Mouse (Mus musculus): ENCODE results near the gene Pigv. TPM values are rescaled to one million over a fixed set of nuclear protein-coding genes. Genes with fewer than 3 reads are reported as not detected.
A peak's percentile ranks its signal among the peaks of the same experiment; 100 is the strongest.

Pigv gene
- total RNA-seq, 2 experiments from 2014 or later: 17.7 to 20.8 TPM

- DNase-seq: no peak
Measured at GRCm38 (mm10) chr4:133645680-133646079, 26.8 kb downstream of the Pigv start.

- DNase-seq: no peak
Measured at GRCm38 (mm10) chr4:133645195-133645594, 27.3 kb downstream of the Pigv start.

GRCm38 (mm10) chr4:133634043-133634410 lies 38.4 kb downstream of the Pigv start:
- no peak for DNase-seq

- DNase-seq: peak; percentile 93 to 95
Measured at GRCm38 (mm10) chr4:133633332-133634042, 39.0 kb downstream of the Pigv start.

- DNase-seq: peak; percentile 52 to 75
Measured at GRCm38 (mm10) chr4:133632483-133633327, 39.7 kb downstream of the Pigv start.

- no peak for DNase-seq
Measured at GRCm38 (mm10) chr4:133631769-133632411, 40.6 kb downstream of the Pigv start.

GRCm38 (mm10) chr4:133631071-133631768 lies 41.2 kb downstream of the Pigv start:
- peak in 1 of 2 experiments; percentile 47 for DNase-seq

GRCm38 (mm10) chr4:133630326-133630920 lies 42.0 kb downstream of the Pigv start:
- DNase-seq: no peak

- DNase-seq: no peak
Measured at GRCm38 (mm10) chr4:133629191-133629590, 43.3 kb downstream of the Pigv start.

GRCm38 (mm10) chr4:133628517-133628916 lies 43.9 kb downstream of the Pigv start:
- no peak for DNase-seq

- no peak for DNase-seq
Measured at GRCm38 (mm10) chr4:133627039-133627438, 45.4 kb downstream of the Pigv start.

GRCm38 (mm10) chr4:133626621-133627020 lies 45.8 kb downstream of the Pigv start:
- no peak for DNase-seq

GRCm38 (mm10) chr4:133626221-133626620 lies 46.2 kb downstream of the Pigv start:
- no peak for DNase-seq

- peak; percentile 51 to 73 for DNase-seq
Measured at GRCm38 (mm10) chr4:133625621-133626071, 46.8 kb downstream of the Pigv start.

GRCm38 (mm10) chr4:133624830-133625229 lies 47.6 kb downstream of the Pigv start:
- DNase-seq: no peak

- DNase-seq: no peak
Measured at GRCm38 (mm10) chr4:133622161-133622695, 50.2 kb downstream of the Pigv start.

GRCm38 (mm10) chr4:133620668-133621067 lies 51.8 kb downstream of the Pigv start:
- no peak for DNase-seq

- no peak for DNase-seq
Measured at GRCm38 (mm10) chr4:133619473-133620136, 52.8 kb downstream of the Pigv start.

GRCm38 (mm10) chr4:133617936-133618335 lies 54.5 kb downstream of the Pigv start:
- DNase-seq: no peak

GRCm38 (mm10) chr4:133615416-133615815 lies 57.0 kb downstream of the Pigv start:
- peak in 1 of 2 experiments; percentile 44 for DNase-seq

- peak; percentile 81 to 91 for DNase-seq
Measured at GRCm38 (mm10) chr4:133614274-133614761, 58.1 kb downstream of the Pigv start.

All from adrenal gland, postnatal 36 days (tissue).